Mouse (Mus musculus): ENCODE data around the gene Tab1. TPM values are rescaled to one million over a fixed set of nuclear protein-coding genes. Genes with fewer than 3 reads are reported as not detected.
"Not testable (repeated sequence)": the region's sequence is repeated elsewhere in the genome, so short reads cannot be mapped to it uniquely, and the experiment has no call there.

Gene Tab1
- polyA plus RNA-seq, 1 experiment: 49.3 TPM

- DNase-seq (ENCODE audit: low read depth): no peak
- TF ChIP-seq CTCF (IDR thresholded peaks at IDR 0.05; ENCODE audit: borderline replicate concordance, extremely low read depth, insufficient read depth, insufficient read length) (no peak), POLR2A (IDR thresholded peaks at IDR 0.05; ENCODE audit: borderline replicate concordance, extremely low read depth, insufficient read depth, insufficient read length, poor library complexity, severe bottlenecking) (no peak)
Measured at GRCm38 (mm10) chr15:80107143-80107542, 25.8 kb upstream of the Tab1 start.

- TF ChIP-seq POLR2A (IDR thresholded peaks at IDR 0.05; ENCODE audit: borderline replicate concordance, extremely low read depth, insufficient read depth, insufficient read length, poor library complexity, severe bottlenecking) (no peak), CTCF (IDR thresholded peaks at IDR 0.05; ENCODE audit: borderline replicate concordance, extremely low read depth, insufficient read depth, insufficient read length) (no peak)
Measured at GRCm38 (mm10) chr15:80107575-80107974, 25.4 kb upstream of the Tab1 start.

GRCm38 (mm10) chr15:80111436-80111835 lies 21.5 kb upstream of the Tab1 start:
- TF ChIP-seq POLR2A (IDR thresholded peaks at IDR 0.05; ENCODE audit: borderline replicate concordance, extremely low read depth, insufficient read depth, insufficient read length, poor library complexity, severe bottlenecking) (no peak), CTCF (IDR thresholded peaks at IDR 0.05; ENCODE audit: borderline replicate concordance, extremely low read depth, insufficient read depth, insufficient read length) (no peak)
- DNase-seq (ENCODE audit: low read depth): no peak

More at GRCm38 (mm10) chr15:80107575-80107974, 25.4 kb upstream of the Tab1 start:
- no peak for DNase-seq (ENCODE audit: low read depth)

- DNase-seq (ENCODE audit: low read depth): no peak
- TF ChIP-seq CTCF (IDR thresholded peaks at IDR 0.05; ENCODE audit: borderline replicate concordance, extremely low read depth, insufficient read depth, insufficient read length): no peak
- no peak for TF ChIP-seq POLR2A (IDR thresholded peaks at IDR 0.05; ENCODE audit: borderline replicate concordance, extremely low read depth, insufficient read depth, insufficient read length, poor library complexity, severe bottlenecking)
Measured at GRCm38 (mm10) chr15:80112499-80112898, 20.4 kb upstream of the Tab1 start.

GRCm38 (mm10) chr15:80114414-80114813 lies 18.5 kb upstream of the Tab1 start:
- no peak for DNase-seq (ENCODE audit: low read depth)
- TF ChIP-seq POLR2A (IDR thresholded peaks at IDR 0.05; ENCODE audit: borderline replicate concordance, extremely low read depth, insufficient read depth, insufficient read length, poor library complexity, severe bottlenecking): no peak
- TF ChIP-seq CTCF (IDR thresholded peaks at IDR 0.05; ENCODE audit: borderline replicate concordance, extremely low read depth, insufficient read depth, insufficient read length): no peak

- TF ChIP-seq POLR2A (IDR thresholded peaks at IDR 0.05; ENCODE audit: borderline replicate concordance, extremely low read depth, insufficient read depth, insufficient read length, poor library complexity, severe bottlenecking) (no peak), CTCF (IDR thresholded peaks at IDR 0.05; ENCODE audit: borderline replicate concordance, extremely low read depth, insufficient read depth, insufficient read length) (no peak)
- DNase-seq (ENCODE audit: low read depth): no peak
Measured at GRCm38 (mm10) chr15:80115256-80115655, 17.7 kb upstream of the Tab1 start.

- no peak for DNase-seq (ENCODE audit: low read depth)
- TF ChIP-seq CTCF (IDR thresholded peaks at IDR 0.05; ENCODE audit: borderline replicate concordance, extremely low read depth, insufficient read depth, insufficient read length): no peak
- TF ChIP-seq POLR2A (IDR thresholded peaks at IDR 0.05; ENCODE audit: borderline replicate concordance, extremely low read depth, insufficient read depth, insufficient read length, poor library complexity, severe bottlenecking): no peak
Measured at GRCm38 (mm10) chr15:80115866-80116794, 16.8 kb upstream of the Tab1 start.

- no peak for TF ChIP-seq POLR2A (IDR thresholded peaks at IDR 0.05; ENCODE audit: borderline replicate concordance, extremely low read depth, insufficient read depth, insufficient read length, poor library complexity, severe bottlenecking)
- TF ChIP-seq CTCF (IDR thresholded peaks at IDR 0.05; ENCODE audit: borderline replicate concordance, extremely low read depth, insufficient read depth, insufficient read length): no peak
- no peak for DNase-seq (ENCODE audit: low read depth)
Measured at GRCm38 (mm10) chr15:80117154-80117553, 15.8 kb upstream of the Tab1 start.

- DNase-seq (ENCODE audit: low read depth): no peak
Measured at GRCm38 (mm10) chr15:80119076-80119475, 13.9 kb upstream of the Tab1 start.

GRCm38 (mm10) chr15:80121721-80122325 lies 11.1 kb upstream of the Tab1 start:
- TF ChIP-seq CTCF (IDR thresholded peaks at IDR 0.05; ENCODE audit: borderline replicate concordance, extremely low read depth, insufficient read depth, insufficient read length) (no peak), POLR2A (IDR thresholded peaks at IDR 0.05; ENCODE audit: borderline replicate concordance, extremely low read depth, insufficient read depth, insufficient read length, poor library complexity, severe bottlenecking) (no peak)
- peak; percentile 32 for DNase-seq (ENCODE audit: low read depth)

More at GRCm38 (mm10) chr15:80119076-80119475, 13.9 kb upstream of the Tab1 start:
- TF ChIP-seq POLR2A (IDR thresholded peaks at IDR 0.05; ENCODE audit: borderline replicate concordance, extremely low read depth, insufficient read depth, insufficient read length, poor library complexity, severe bottlenecking): no peak
- TF ChIP-seq CTCF (IDR thresholded peaks at IDR 0.05; ENCODE audit: borderline replicate concordance, extremely low read depth, insufficient read depth, insufficient read length): no peak

- not testable (repeated sequence) for DNase-seq (ENCODE audit: low read depth)
Measured at GRCm38 (mm10) chr15:80122431-80122830, 10.5 kb upstream of the Tab1 start.

GRCm38 (mm10) chr15:80124651-80125050 lies 8.3 kb upstream of the Tab1 start:
- no peak for TF ChIP-seq POLR2A (IDR thresholded peaks at IDR 0.05; ENCODE audit: borderline replicate concordance, extremely low read depth, insufficient read depth, insufficient read length, poor library complexity, severe bottlenecking)
- DNase-seq (ENCODE audit: low read depth): no peak

All from brain, embryonic 14.5 days (tissue).